Mouse (Mus musculus): Measurements from ENCODE around the gene Adam33. TPM values are rescaled to one million over a fixed set of nuclear protein-coding genes. Genes with fewer than 3 reads are reported as not detected.
"Not testable (repeated sequence)": the region's sequence is repeated elsewhere in the genome, so short reads cannot be mapped to it uniquely, and the experiment has no call there.

The Adam33 gene
- polyA plus RNA-seq, 1 experiment from 2014 or later = 1.0 TPM

- DNase-seq (ENCODE audit: low spot score) = no peak
- Histone ChIP-seq H3K9me3 (no peaks in the 10 kb centered on the region; the same call in 1 of the 2 replicates), H3K4me3 (no peak overlapping the region), H3K36me3 (replicated peaks) (no peaks in the 10 kb centered on the region), H3K4me1 (peaks cover 19% of the 10 kb centered on the region), H3K27me3 (replicated peaks; ENCODE audit: low read depth, poor library complexity, severe bottlenecking) (peaks cover 53% of the 10 kb centered on the region), H3K27ac (replicated peaks) (no peak overlapping the region)
Measured at GRCm38 (mm10) chr2:131036757-131037156, 26.9 kb downstream of the Adam33 start.

DNA sequence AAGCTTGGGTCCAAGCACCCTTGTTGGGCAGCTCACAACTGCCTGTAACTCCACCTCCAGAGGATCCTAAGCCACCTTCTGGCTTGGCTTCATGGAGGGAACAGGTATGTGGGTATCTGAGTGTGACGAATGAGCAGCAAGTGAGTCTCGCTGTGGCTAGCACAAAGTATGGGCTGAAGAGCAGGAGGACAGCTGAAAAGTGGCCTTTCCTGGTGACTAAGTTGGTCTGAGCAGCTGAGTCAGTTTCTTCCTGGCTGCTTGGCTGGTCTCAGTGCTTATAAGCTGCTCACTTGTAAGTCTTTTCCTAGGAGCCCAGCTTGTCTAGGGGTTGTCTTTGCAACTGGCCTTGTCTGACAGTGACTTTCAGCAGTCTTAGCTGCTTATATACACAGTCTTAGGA, 27.3 kb downstream of the Adam33 start:
- Histone ChIP-seq H3K9me3 (no peaks in the 10 kb centered on the region; the same call in 1 of the 2 replicates), H3K36me3 (replicated peaks) (no peaks in the 10 kb centered on the region), H3K27ac (replicated peaks) (no peak overlapping the region), H3K4me3 (no peak overlapping the region), H3K4me1 (peaks cover 15% of the 10 kb centered on the region), H3K27me3 (replicated peaks; ENCODE audit: low read depth, poor library complexity, severe bottlenecking) (peaks cover 49% of the 10 kb centered on the region)
- 89% methylated on average over 2 of the region's 2 CpGs for WGBS
- DNase-seq (ENCODE audit: low spot score) = no peak

- not testable (repeated sequence) for H3K9me3 ChIP-seq; DNase-seq (ENCODE audit: low spot score); H3K4me1 ChIP-seq
Measured at GRCm38 (mm10) chr2:131031406-131031805, 32.2 kb downstream of the Adam33 start.

DNA sequence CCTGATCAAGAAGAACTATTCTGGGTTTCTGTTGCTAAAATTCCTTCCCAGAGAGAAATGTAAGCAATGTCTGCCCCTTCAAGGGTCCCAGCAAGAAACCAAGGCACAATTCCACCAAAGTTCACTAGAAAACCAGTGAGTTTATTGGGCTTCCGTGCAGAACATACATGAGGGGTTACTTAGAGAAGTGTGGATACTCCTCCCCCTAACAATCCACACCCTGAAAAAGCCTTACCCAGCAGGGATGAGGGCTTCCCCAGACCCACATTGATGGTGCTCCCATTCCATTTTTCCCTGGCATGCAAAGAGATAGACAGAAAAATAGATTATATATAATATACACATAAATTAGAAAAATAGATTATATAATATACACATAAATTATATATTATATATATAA, 32.6 kb downstream of the Adam33 start:
- Histone ChIP-seq H3K27ac (replicated peaks) (no peak overlapping the region), H3K36me3 (replicated peaks) (peaks cover 13% of the 10 kb centered on the region), H3K4me3 (no peak overlapping the region), H3K4me1 (no peaks in the 10 kb centered on the region), H3K27me3 (replicated peaks; ENCODE audit: low read depth, poor library complexity, severe bottlenecking) (peaks cover 1% of the 10 kb centered on the region; the same call in 1 of the 2 replicates), H3K9me3 (no peaks in the 10 kb centered on the region; the same call in 1 of the 2 replicates)
- 78% methylated on average over 1 of the region's 1 CpGs for WGBS
- DNase-seq (ENCODE audit: low spot score) = no peak

More at GRCm38 (mm10) chr2:131031406-131031805, 32.2 kb downstream of the Adam33 start:
- WGBS = 74% methylated on average over 1 of the region's 1 CpGs
- not testable (repeated sequence) for H3K27ac ChIP-seq (replicated peaks); H3K27me3 ChIP-seq (replicated peaks; ENCODE audit: low read depth, poor library complexity, severe bottlenecking); H3K4me3 ChIP-seq
- H3K36me3 ChIP-seq (replicated peaks) = peaks cover 11% of the 10 kb centered on the region

- Histone ChIP-seq H3K27me3 (replicated peaks; ENCODE audit: low read depth, poor library complexity, severe bottlenecking) (no peaks in the 10 kb centered on the region), H3K4me1 (no peaks in the 10 kb centered on the region), H3K9me3 (no peaks in the 10 kb centered on the region; the same call in 1 of the 2 replicates), H3K4me3 (no peak overlapping the region), H3K27ac (replicated peaks) (no peak overlapping the region), H3K36me3 (replicated peaks) (peaks cover 18% of the 10 kb centered on the region)
- 90% methylated on average over 2 of the region's 2 CpGs for WGBS
- no peak for DNase-seq (ENCODE audit: low spot score)
Measured at GRCm38 (mm10) chr2:131030561-131030960, 33.1 kb downstream of the Adam33 start.

DNA sequence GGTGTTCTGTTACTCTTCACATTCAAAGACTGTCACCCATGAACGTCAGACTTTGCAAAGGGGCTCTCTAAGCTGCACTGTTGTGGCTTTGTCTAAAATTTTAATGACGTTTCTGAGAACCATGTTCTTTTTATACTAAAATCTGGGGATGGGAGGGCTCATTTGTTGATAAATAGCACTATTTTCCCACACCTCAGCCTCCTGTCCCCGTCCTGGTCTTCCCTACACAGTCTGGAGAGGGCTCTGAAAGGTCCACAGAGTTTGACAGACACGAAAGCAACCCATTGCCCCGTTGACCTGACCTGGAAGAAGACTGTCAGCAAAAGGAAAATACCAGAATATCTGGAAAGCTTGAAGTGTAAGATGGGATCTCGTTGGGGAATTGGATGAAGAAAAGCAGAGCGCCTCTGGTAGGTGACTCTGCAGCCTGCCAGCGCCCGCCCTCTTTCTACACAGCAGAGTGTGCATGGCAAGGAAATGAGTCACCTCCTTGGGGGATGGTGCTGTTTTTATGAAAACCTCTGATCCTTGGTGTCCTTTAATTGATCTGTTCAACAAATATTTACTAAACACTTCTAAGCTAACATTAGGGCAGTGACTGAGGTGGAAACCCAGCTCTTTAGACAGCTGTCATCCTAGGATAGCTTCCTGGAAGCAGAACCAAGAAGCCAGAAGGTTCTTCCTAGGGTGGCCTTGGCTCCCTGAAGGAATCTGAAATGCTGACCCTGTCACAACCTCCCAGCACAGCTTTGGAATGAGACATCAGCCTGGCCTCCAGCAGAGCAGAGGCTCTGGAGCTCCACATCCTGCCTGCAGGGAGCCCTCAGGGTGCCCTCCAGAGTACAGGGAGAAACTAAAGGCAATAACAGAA, 34.3 kb downstream of the Adam33 start:
- Histone ChIP-seq H3K4me3 (no peak overlapping the region), H3K27ac (replicated peaks) (no peak overlapping the region), H3K9me3 (no peaks in the 10 kb centered on the region; the same call in 1 of the 2 replicates), H3K4me1 (no peaks in the 10 kb centered on the region), H3K36me3 (replicated peaks) (peaks cover 18% of the 10 kb centered on the region), H3K27me3 (replicated peaks; ENCODE audit: low read depth, poor library complexity, severe bottlenecking) (no peaks in the 10 kb centered on the region)
- 77% methylated on average over 9 of the region's 9 CpGs for WGBS
- no peak for DNase-seq (ENCODE audit: low spot score)

- DNase-seq (ENCODE audit: low spot score) = no peak
- 80% methylated on average over 3 of the region's 3 CpGs for WGBS
- Histone ChIP-seq H3K4me3 (no peak overlapping the region), H3K36me3 (replicated peaks) (peaks cover 37% of the 10 kb centered on the region), H3K9me3 (no peaks in the 10 kb centered on the region), H3K27ac (replicated peaks) (no peak overlapping the region), H3K4me1 (no peaks in the 10 kb centered on the region), H3K27me3 (replicated peaks; ENCODE audit: low read depth, poor library complexity, severe bottlenecking) (no peaks in the 10 kb centered on the region)
Measured at GRCm38 (mm10) chr2:131026941-131027340, 36.7 kb downstream of the Adam33 start.

DNA sequence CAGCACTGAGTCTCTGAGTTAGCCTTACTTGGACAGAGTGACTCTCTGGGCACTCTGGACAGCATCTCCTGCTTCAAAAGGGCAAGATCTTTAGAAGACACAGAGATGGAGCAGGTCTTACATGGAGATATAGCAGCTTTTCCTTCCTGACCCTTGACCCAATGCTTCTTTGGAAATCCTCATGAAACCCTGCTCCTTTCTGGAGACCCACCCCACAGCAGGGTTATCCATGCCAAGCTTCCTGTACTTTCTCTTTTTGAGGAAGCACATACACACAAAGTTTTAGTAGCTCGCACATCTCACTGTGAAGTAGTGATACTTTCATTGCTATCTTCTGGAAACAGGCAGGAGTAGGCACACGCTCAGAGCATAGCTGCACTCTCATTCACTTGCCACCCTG, 38.4 kb downstream of the Adam33 start:
- H3K4me1 ChIP-seq = no peaks in the 10 kb centered on the region
- H3K9me3 ChIP-seq = no peaks in the 10 kb centered on the region
- no peaks in the 10 kb centered on the region for H3K27me3 ChIP-seq (replicated peaks; ENCODE audit: low read depth, poor library complexity, severe bottlenecking)
- H3K27ac ChIP-seq (replicated peaks) = no peak overlapping the region
- peaks cover 46% of the 10 kb centered on the region for H3K36me3 ChIP-seq (replicated peaks)
- 91% methylated on average over 2 of the region's 2 CpGs for WGBS
- no peak overlapping the region for H3K4me3 ChIP-seq
- no peak for DNase-seq (ENCODE audit: low spot score)

GRCm38 (mm10) chr2:131010566-131010965, 53.0 kb downstream of the Adam33 start:
- WGBS = 92% methylated on average over 1 of the region's 1 CpGs
- no peak overlapping the region for H3K4me3 ChIP-seq
- no peak for DNase-seq (ENCODE audit: low spot score)
- H3K27ac ChIP-seq (replicated peaks) = no peak overlapping the region
- H3K4me1 ChIP-seq = no peaks in the 10 kb centered on the region
- peaks cover 34% of the 10 kb centered on the region for H3K36me3 ChIP-seq (replicated peaks)
- H3K27me3 ChIP-seq (replicated peaks; ENCODE audit: low read depth, poor library complexity, severe bottlenecking) = no peaks in the 10 kb centered on the region
- H3K9me3 ChIP-seq = no peaks in the 10 kb centered on the region

DNA sequence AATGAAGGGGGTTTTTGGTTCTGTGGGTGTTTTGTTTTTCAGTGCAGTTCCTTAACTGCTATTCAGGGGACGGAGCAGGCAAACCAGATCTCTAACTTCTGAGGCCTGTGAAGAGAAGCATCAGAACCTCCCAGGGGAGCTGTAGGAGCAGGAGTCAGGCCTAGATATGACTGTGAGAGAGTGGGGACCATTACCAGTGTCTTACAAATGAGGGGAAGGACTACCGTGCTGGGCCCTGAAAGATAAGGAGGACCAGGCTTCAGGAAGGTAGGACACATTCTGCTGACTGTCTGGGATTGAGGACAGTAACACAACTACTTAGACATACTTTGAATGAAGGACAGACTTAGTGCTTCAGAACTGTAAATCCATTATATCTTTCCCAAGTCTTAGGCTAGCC, 54.5 kb downstream of the Adam33 start:
- Histone ChIP-seq H3K4me1 (no peaks in the 10 kb centered on the region), H3K36me3 (replicated peaks) (peaks cover 35% of the 10 kb centered on the region), H3K27ac (replicated peaks) (no peak overlapping the region), H3K4me3 (no peak overlapping the region), H3K9me3 (no peaks in the 10 kb centered on the region), H3K27me3 (replicated peaks; ENCODE audit: low read depth, poor library complexity, severe bottlenecking) (no peaks in the 10 kb centered on the region)
- WGBS = 84% methylated on average over 2 of the region's 2 CpGs
- no peak for DNase-seq (ENCODE audit: low spot score)

Small RNA genes lying within 50 kb of the gene (microRNA-seq; reads per million reads assigned to microRNA genes)
- not detected for gene Mir6973b

Other genes with a start within 250 kb of the Adam33 start
- gene 4930402H24Rik, start 157.4 kb downstream of the Adam33 start, polyA plus RNA-seq (2016; fragmentation: Nextera tagmentation; extraction: Ambion mirVana) = 30.3 and 32.2 TPM in 2 replicates
- gene Atrn, start 157.3 kb downstream of the Adam33 start, polyA plus RNA-seq (2016; fragmentation: Nextera tagmentation; extraction: Ambion mirVana) = 6.0 and 6.2 TPM in 2 replicates
- 5.6 and 7.2 TPM in 2 replicates for gene Gfra4, start 20.7 kb downstream of the Adam33 start, polyA plus RNA-seq (2016; fragmentation: Nextera tagmentation; extraction: Ambion mirVana)
- gene Siglec1, start 23.0 kb upstream of the Adam33 start, polyA plus RNA-seq (2016; fragmentation: Nextera tagmentation; extraction: Ambion mirVana) = 0.06 and 0.16 TPM in 2 replicates
- 9.7 and 14.1 TPM in 2 replicates for gene Hspa12b, start 63.5 kb upstream of the Adam33 start, polyA plus RNA-seq (2016; fragmentation: Nextera tagmentation; extraction: Ambion mirVana)
- not detected in 2 replicates for gene Gm11037, start 69.7 kb upstream of the Adam33 start, polyA plus RNA-seq (2016; fragmentation: Nextera tagmentation; extraction: Ambion mirVana)
- gene 1700037H04Rik, start 96.3 kb upstream of the Adam33 start, polyA plus RNA-seq (2016; fragmentation: Nextera tagmentation; extraction: Ambion mirVana) = 115 and 119 TPM in 2 replicates
- gene Cenpb, start 116.3 kb upstream of the Adam33 start, polyA plus RNA-seq (2016; fragmentation: Nextera tagmentation; extraction: Ambion mirVana) = 7.4 and 7.6 TPM in 2 replicates
- 50.0 and 52.6 TPM in 2 replicates for gene Cdc25b, start 123.1 kb upstream of the Adam33 start, polyA plus RNA-seq (2016; fragmentation: Nextera tagmentation; extraction: Ambion mirVana)
- 3.2 TPM in 2 replicates for gene Spef1, start 123.5 kb upstream of the Adam33 start, polyA plus RNA-seq (2016; fragmentation: Nextera tagmentation; extraction: Ambion mirVana)
- gene Ap5s1, start 143.3 kb upstream of the Adam33 start, polyA plus RNA-seq (2016; fragmentation: Nextera tagmentation; extraction: Ambion mirVana) = 23.3 and 25.3 TPM in 2 replicates
- 19.4 and 20.4 TPM in 2 replicates for gene Mavs, start 170.2 kb upstream of the Adam33 start, polyA plus RNA-seq (2016; fragmentation: Nextera tagmentation; extraction: Ambion mirVana)
- 44.2 and 44.6 TPM in 2 replicates for gene Pank2, start 198.7 kb upstream of the Adam33 start, polyA plus RNA-seq (2016; fragmentation: Nextera tagmentation; extraction: Ambion mirVana)

Measured in embryonic facial prominence, embryonic 10.5 days (tissue).